Mouse (Mus musculus) layer of hippocampus, postnatal 14 days (tissue): ENCODE data around the gene Pdp2. TPM values are rescaled to one million over a fixed set of nuclear protein-coding genes. Genes with fewer than 3 reads are reported as not detected.
A peak's percentile ranks its signal among the peaks of the same experiment; 100 is the strongest.

Source experiments
- DNase-seq, 2 experiments: peaks; one replicate each; pipeline ENCODE4 v3.0.0; 2021 to 2022; ENCODE audit warnings: low spot score in 2 of 2, mixed read lengths in 1 of 2
- total RNA-seq, 2 experiments: library from RNA; stranded (reverse); gene quantifications; 2 replicates each; pipeline ENCODE4 v1.2.3; 2021

Gene Pdp2
- total RNA-seq, 2 experiments from 2014 or later: 8.4 to 9.3 TPM

- no peak for DNase-seq
Measured at GRCm38 (mm10) chr8:104595773-104596536, 4.7 kb downstream of the Pdp2 start.

GRCm38 (mm10) chr8:104597656-104598055 lies 6.4 kb downstream of the Pdp2 start:
- no peak for DNase-seq

- DNase-seq: no peak
Measured at GRCm38 (mm10) chr8:104598496-104598895, 7.2 kb downstream of the Pdp2 start.

GRCm38 (mm10) chr8:104601386-104601785 lies 10.1 kb downstream of the Pdp2 start:
- no peak for DNase-seq

- DNase-seq: no peak
Measured at GRCm38 (mm10) chr8:104601941-104602371, 10.7 kb downstream of the Pdp2 start.

- peak; percentile 83 to 91 for DNase-seq
Measured at GRCm38 (mm10) chr8:104602468-104603244, 11.4 kb downstream of the Pdp2 start.

- DNase-seq: no peak
Measured at GRCm38 (mm10) chr8:104603245-104603593, 12.0 kb downstream of the Pdp2 start.

- DNase-seq: no peak
Measured at GRCm38 (mm10) chr8:104606329-104606728, 15.1 kb downstream of the Pdp2 start.

- no peak for DNase-seq
Measured at GRCm38 (mm10) chr8:104607944-104608343, 16.7 kb downstream of the Pdp2 start.

- no peak for DNase-seq
Measured at GRCm38 (mm10) chr8:104609222-104609621, 18.0 kb downstream of the Pdp2 start.

- DNase-seq: no peak
Measured at GRCm38 (mm10) chr8:104610185-104610766, 19.0 kb downstream of the Pdp2 start.

GRCm38 (mm10) chr8:104611613-104612012 lies 20.4 kb downstream of the Pdp2 start:
- DNase-seq: no peak

GRCm38 (mm10) chr8:104613119-104613518 lies 21.9 kb downstream of the Pdp2 start:
- DNase-seq: no peak

- no peak for DNase-seq
Measured at GRCm38 (mm10) chr8:104620765-104621164, 29.5 kb downstream of the Pdp2 start.

GRCm38 (mm10) chr8:104624161-104624560 lies 32.9 kb downstream of the Pdp2 start, which contains the start of gene Cdh16:
Gene Cdh16, minus strand, starts transcription at chr8:104624396.
- DNase-seq: no peak

- DNase-seq: no peak
Measured at GRCm38 (mm10) chr8:104627065-104627740, 36.0 kb downstream of the Pdp2 start.

- no peak for DNase-seq
Measured at GRCm38 (mm10) chr8:104628402-104628801, 37.2 kb downstream of the Pdp2 start.

- DNase-seq: no peak
Measured at GRCm38 (mm10) chr8:104629306-104630110, 38.3 kb downstream of the Pdp2 start.

GRCm38 (mm10) chr8:104630111-104630479 lies 38.8 kb downstream of the Pdp2 start:
- no peak for DNase-seq

- no peak for DNase-seq
Measured at GRCm38 (mm10) chr8:104630574-104630973, 39.3 kb downstream of the Pdp2 start.
